Mouse (Mus musculus): ENCODE data around the gene Atp5s.

DNA sequence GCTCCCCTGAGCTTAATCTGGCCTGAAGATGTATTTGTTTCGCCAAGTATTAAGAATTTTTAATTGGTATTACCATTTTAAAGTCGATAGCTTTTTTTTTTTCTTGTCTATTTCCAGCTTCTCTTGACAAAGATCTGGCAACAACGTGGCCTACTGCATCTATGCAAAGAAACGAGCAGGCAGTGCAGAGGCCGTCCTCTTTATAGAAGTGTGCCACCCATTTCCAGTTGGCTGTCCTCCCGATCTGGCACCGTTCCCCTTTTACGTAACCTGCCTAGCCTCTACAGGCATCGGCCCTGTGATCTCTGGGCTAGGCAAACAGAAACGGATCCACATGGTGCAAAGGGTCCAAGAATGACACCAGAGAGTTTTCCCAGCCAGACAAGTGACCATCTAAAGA, 41.2 kb upstream of the Atp5s start:
- TF ChIP-seq GATA1 (IDR thresholded peaks at IDR 0.05; ENCODE audit: borderline replicate concordance, low read length) (no peak), FLI1 (IDR thresholded peaks at IDR 0.05; ENCODE audit: low read length) (no peak)
